Mouse (Mus musculus) heart, postnatal 10 days (tissue): Measurements from ENCODE around the gene Sirt5. TPM values are rescaled to one million over a fixed set of nuclear protein-coding genes. Genes with fewer than 3 reads are reported as not detected.
A peak's percentile ranks its signal among the peaks of the same experiment; 100 is the strongest.

ENCODE experiments used
- DNase-seq, 2 experiments: peaks; one replicate each; pipeline ENCODE4 v3.0.0; 2021
- intact Hi-C: fragments of 180-260 bp; cut with DNase I; formaldehyde crosslinking; loops from one replicate; pipeline ENCODE4 v1.15.1; 2025
- total RNA-seq, 2 experiments: library from RNA; stranded (reverse); gene quantifications; 2 replicates each; pipeline ENCODE4 v1.2.3; 2021

Gene Sirt5
- total RNA-seq = 10 to 100 TPM; 42.9 to 46.9 TPM

GRCm38 (mm10) chr13:43364985-43365824 lies at the start of gene Sirt5:
Sirt5 (plus strand) TSS chr13:43365496.
- intact Hi-C loops = loop anchor here (5.0 kb wide), 1 partner anchor 63 kb away; the partner anchor contains the start of gene Gfod1

GRCm38 (mm10) chr13:43317411-43317810 lies 47.9 kb upstream of the Sirt5 start:
- DNase-seq = no peak
- intact Hi-C loops = no loop called here

More at GRCm38 (mm10) chr13:43364985-43365824, at the start of gene Sirt5:
- peak; percentile 95 to 96 for DNase-seq

- no peak for DNase-seq
- intact Hi-C loops = no loop called here
Observed at GRCm38 (mm10) chr13:43319396-43319795, 45.9 kb upstream of the Sirt5 start.

DNA sequence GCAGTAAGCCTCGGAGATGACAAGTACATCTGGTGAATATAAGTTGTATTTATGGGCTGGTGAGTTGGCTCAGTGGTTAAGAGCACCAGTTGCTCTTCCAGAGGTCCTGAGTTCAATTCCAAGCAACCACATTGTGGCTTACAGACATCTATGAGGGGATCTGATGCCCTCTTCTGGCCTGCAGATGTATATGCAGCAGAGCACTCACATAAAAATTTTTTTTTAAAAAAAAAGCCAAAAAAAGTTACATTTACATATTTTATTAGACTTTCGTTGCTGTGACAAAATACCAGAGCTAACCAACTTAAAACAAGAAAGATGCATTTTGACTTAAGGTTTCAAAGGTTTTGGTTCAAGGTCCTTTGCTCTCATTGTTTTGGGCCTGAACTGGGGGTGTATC lies 43.8 kb upstream of the Sirt5 start:
- intact Hi-C loops = loop anchor here (5.0 kb wide), 1 partner anchor 139 kb away; no protein-coding TSS in a partner anchor
- no peak for DNase-seq

DNA sequence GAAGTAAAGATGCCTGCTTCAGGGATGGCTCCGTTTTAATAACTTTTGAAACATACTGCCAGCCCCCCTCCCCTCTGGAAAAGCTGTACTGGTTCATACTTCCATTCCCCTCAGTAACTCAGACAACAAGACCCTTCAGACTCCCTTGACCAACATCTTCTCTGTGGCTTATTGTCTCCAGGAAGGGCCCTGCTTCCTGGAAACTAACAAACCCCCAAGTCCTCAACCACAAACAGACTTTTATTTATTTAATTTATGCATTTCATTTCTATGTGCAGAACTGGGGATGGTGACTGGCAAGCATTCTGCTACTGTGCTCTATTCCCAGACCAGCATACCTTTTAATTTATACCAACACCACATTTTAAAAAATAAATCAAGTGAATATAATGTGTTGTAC lies 39.9 kb upstream of the Sirt5 start:
- intact Hi-C loops = no loop called here
- no peak for DNase-seq

- intact Hi-C loops = no loop called here
- DNase-seq = no peak
Observed at GRCm38 (mm10) chr13:43331721-43332444, 33.4 kb upstream of the Sirt5 start.

DNA sequence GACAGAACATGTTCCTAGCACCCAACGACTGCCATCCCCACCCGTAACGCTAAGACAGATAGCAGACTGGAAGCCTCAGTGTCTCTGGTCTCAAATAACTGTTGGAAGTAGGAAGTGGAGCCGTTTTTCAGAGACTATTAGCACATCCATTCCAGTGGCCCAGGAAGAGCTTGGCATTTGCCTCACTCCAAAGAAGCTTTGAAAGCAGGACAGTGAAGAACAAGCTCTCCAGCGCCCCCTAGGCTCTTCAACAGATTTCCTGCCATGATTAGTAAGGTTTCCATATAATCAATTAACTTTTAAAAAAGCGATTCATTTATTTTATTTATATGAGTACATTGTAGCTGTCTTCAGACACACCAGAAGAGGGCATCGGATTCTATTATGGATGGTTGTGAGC lies 32.7 kb upstream of the Sirt5 start:
- intact Hi-C loops = no loop called here
- DNase-seq = peak in 1 of 2 experiments; percentile 26

- intact Hi-C loops = no loop called here
Observed at GRCm38 (mm10) chr13:43336425-43337221, 28.7 kb upstream of the Sirt5 start.

DNA sequence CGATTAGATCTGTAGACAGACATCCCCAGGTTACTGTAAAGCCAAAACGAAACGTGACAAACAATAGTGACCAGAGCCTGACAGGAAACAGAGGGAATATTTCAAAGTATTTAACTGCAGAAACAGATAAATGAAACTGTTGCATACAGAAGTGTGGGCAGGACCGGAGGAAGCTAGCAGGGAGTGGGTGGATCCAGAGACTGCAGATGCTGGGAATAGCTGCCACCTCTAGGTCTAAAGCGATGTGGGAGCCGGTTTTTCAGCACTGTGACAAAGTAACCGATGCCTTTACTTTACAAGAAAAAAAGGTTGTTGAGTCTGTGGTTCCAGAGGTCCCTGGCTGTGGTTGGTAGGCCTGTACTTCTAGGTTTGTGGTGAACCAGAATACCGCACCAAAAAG lies 27.3 kb upstream of the Sirt5 start:
- intact Hi-C loops = no loop called here
- DNase-seq = no peak

More at GRCm38 (mm10) chr13:43336425-43337221, 28.7 kb upstream of the Sirt5 start:
- no peak for DNase-seq

DNA sequence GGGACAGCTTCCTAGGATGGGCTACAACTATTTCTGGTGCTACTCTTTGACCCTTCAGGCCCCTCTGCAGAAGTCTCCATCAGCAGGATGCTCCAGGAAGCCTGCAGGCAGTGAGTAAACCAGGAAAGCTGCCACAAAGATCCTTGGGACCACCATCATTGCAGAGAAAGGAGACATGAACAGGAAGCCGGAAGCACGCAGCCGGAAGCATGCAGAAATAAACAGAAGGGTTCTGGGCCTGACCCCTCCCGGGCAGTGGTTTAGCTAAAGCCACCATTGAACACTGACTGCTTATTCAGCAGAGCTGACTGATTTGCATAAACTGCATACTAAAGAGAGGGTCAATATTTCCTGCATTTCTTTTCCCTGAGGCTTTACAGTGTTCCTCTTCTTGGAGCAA lies 26.7 kb upstream of the Sirt5 start:
- intact Hi-C loops = no loop called here
- no peak for DNase-seq

- DNase-seq = no peak
- intact Hi-C loops = no loop called here
Observed at GRCm38 (mm10) chr13:43346825-43347224, 18.5 kb upstream of the Sirt5 start.

- DNase-seq = no peak
- intact Hi-C loops = no loop called here
Observed at GRCm38 (mm10) chr13:43349376-43349775, 15.9 kb upstream of the Sirt5 start.

DNA sequence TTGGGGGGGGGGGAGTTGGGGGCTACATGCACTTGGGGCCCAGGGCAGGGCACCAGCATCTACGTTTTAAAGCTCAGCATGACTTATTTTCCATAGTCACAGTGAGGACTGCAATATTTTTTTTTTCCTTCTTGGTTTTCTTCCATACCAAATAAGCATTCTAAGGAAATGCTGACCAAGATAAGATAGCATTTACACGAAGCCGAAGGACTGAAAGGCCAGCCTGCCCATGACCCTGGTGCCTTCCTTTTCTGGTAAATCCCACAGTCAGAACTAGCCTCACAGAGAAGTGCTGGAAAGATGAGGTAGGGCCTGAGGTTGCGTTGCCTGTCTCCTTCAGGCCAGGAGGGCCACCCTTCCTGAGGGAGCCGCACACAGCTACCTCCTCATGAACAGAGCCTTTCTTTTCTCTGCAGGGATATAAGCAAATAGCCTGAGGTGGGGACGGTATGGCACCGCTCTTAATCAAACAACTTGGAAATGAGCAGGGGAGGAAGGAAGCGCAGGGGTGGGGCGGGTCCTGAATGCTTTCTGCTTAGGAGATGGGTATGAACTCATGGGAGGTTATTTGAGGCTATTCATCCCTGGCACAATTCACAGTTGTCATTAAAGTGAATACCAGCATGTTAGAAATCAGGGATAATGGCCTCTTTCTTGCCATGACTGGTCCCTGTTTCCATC lies 14.7 kb upstream of the Sirt5 start:
- DNase-seq = no peak
- intact Hi-C loops = loop anchor here (5.0 kb wide), 1 partner anchor 38 kb away; no protein-coding TSS in a partner anchor

- no peak for DNase-seq
- intact Hi-C loops = loop anchor here (5.0 kb wide), 1 partner anchor 41 kb away; no protein-coding TSS in a partner anchor
Observed at GRCm38 (mm10) chr13:43353356-43353755, 11.9 kb upstream of the Sirt5 start.

- peak; percentile 28 to 39 for DNase-seq
- intact Hi-C loops = loop anchor here (5.0 kb wide), 1 partner anchor 42 kb away; no protein-coding TSS in a partner anchor
Observed at GRCm38 (mm10) chr13:43354362-43354761, 10.9 kb upstream of the Sirt5 start.

- no peak for DNase-seq
- intact Hi-C loops = no loop called here
Observed at GRCm38 (mm10) chr13:43356346-43357125, 8.8 kb upstream of the Sirt5 start.

- intact Hi-C loops = no loop called here
Observed at GRCm38 (mm10) chr13:43360534-43360933, 4.8 kb upstream of the Sirt5 start.

DNA sequence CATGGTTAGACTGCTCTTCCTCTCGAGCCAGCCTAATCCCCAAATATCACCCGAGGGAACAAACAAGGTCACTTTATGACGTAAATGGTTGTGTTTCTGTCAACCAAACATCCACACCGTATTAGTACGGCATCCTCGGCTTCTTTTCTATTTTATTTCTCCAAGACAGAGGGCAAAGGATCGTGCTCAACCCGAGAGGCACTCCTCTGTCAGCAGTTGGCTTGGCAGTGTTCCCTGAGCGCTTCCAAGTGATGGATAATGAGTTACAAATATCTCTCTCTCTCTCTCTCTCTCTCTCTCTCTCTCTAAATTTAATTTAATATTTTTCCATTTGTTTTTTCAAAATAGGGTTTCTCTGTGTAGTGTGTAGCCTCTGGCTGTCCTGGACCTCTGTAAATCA lies 2.9 kb upstream of the Sirt5 start:
- no peak for DNase-seq
- intact Hi-C loops = no loop called here

More at GRCm38 (mm10) chr13:43360534-43360933, 4.8 kb upstream of the Sirt5 start:
- DNase-seq = peak in 1 of 2 experiments; percentile 20

GRCm38 (mm10) chr13:43365825-43366184 lies 509 bp downstream of the Sirt5 start:
- no peak for DNase-seq
- intact Hi-C loops = loop anchor here (5.0 kb wide), 1 partner anchor 64 kb away; the partner anchor contains the start of gene Gfod1
